In the genomic region with DNA sequence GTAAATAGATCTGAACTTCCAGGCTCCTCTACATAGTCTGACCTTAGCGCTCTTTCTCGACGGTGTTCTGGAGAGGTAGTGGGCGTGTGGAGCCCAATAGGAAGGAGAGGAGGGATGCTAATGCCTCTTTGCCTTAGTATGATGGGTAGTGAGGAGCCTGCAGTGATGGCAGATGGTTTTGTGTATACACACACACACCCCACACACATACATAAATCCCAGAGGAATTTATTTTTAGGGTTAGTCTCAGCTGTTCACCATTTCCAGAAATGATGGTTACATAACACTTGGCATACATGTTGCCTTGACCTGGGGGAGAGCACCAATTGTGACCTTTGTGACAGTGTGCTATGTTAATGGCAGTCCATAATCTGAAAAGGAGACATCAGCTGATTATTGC, we compare ENCODE assay signal across 14 mouse cellular contexts. TPM values are rescaled to one million over a fixed set of nuclear protein-coding genes. Genes with fewer than 3 reads are reported as not detected.
DNase-seq lines count a peak whose midpoint lies in the region; ATAC-seq and TF ChIP-seq lines count a peak whose summit lies in the region.
"Had no signal": no experiment of that assay in that cellular context is flagged by ENCODE, and none has a peak within 500 bp of the region (broad histone marks: within the 10 kb centered on the region; RNA-seq: fewer than 3 reads in every experiment).

No protein-coding gene starts in this region.

- TF ChIP-seq POLR2A in cortical plate, adult 2 months (IDR thresholded peaks at IDR 0.05; ENCODE audit: extremely low read depth, insufficient read depth, low read length) = no peak

- H3K36me3 ChIP-seq in liver, embryonic 11.5 days (ENCODE audit: control insufficient read depth, insufficient read depth, low read length) = peaks cover 7% of the 10 kb centered on the region; the same call in 1 of the 2 replicates

- 0 out of 2 replicates have a peak overlapping the region, but pooled peaks have one; percentile 7 for H3K27ac ChIP-seq in cortical plate, adult 2 months (ENCODE audit: insufficient read depth, low read length)
- peak overlapping the region; percentile 94 for H3K27ac ChIP-seq in liver, embryonic 11.5 days (ENCODE audit: low read depth, low read length)
- H3K27ac ChIP-seq: embryonic facial prominence, embryonic 13.5 days; midbrain, embryonic 12.5 days; neural tube, embryonic 13.5 days had no signal

- no peak overlapping the region for H3K4me3 ChIP-seq in cortical plate, adult 2 months (ENCODE audit: insufficient read depth, low read length)
- H3K4me3 ChIP-seq in liver, embryonic 11.5 days (ENCODE audit: low read depth, low read length) = no peak overlapping the region
- H3K4me3 ChIP-seq: embryonic facial prominence, embryonic 13.5 days; midbrain, embryonic 12.5 days; neural tube, embryonic 13.5 days had no signal

- WGBS in liver, embryonic 11.5 days = 68% methylated on average over 4 of the region's 4 CpGs

- H3K4me1 ChIP-seq in cortical plate, adult 2 months (ENCODE audit: control insufficient read depth, insufficient read depth, low read length) = peaks cover 6% of the 10 kb centered on the region
- peaks cover 40% of the 10 kb centered on the region for H3K4me1 ChIP-seq in liver, embryonic 11.5 days (replicated peaks; ENCODE audit: control insufficient read depth, insufficient read depth, low read length)

- no peak for TF ChIP-seq CTCF in cortical plate, adult 2 months (IDR thresholded peaks at IDR 0.05; ENCODE audit: extremely low read depth, insufficient read depth, low read length)

- ATAC-seq in liver, embryonic 11.5 days (replicated peaks; ENCODE audit: low FRiP score) = no peak
- ATAC-seq: hindbrain, embryonic 16.5 days had no signal

- peak; percentile 6 to 51 for DNase-seq in layer of hippocampus, adult 18-20 months (ENCODE audit: low spot score in 2 of 2)
- no peak for DNase-seq in layer of hippocampus, postnatal 10 days (ENCODE audit: low spot score in 2 of 2)
- peak; percentile 53 for DNase-seq in adipocyte (ENCODE audit: low spot score)
- DNase-seq in liver, embryonic 11.5 days (ENCODE audit: low spot score) = no peak
- DNase-seq in c-Kit-positive CD71-positive TER-119-positive erythroid progenitor cells, embryonic 14.5 days (ENCODE audit: low spot score) = no peak
- DNase-seq in embryo, embryonic 10.5 days (ENCODE audit: low spot score) = no peak
- DNase-seq in kidney, adult 11 months = no peak
- DNase-seq: kidney, postnatal 14 days; lung, adult 2 months had no signal

- no peaks in the 10 kb centered on the region for H3K27me3 ChIP-seq in liver, embryonic 11.5 days (replicated peaks; ENCODE audit: control insufficient read depth, insufficient read depth, low read length)
- H3K27me3 ChIP-seq: embryonic facial prominence, embryonic 13.5 days; midbrain, embryonic 12.5 days; neural tube, embryonic 13.5 days had no signal

- no peak overlapping the region for H3K9ac ChIP-seq in liver, embryonic 11.5 days (ENCODE audit: low read depth, low read length)
- H3K9ac ChIP-seq: embryonic facial prominence, embryonic 13.5 days; midbrain, embryonic 12.5 days; neural tube, embryonic 13.5 days had no signal

- H3K9me3 ChIP-seq in liver, embryonic 11.5 days (ENCODE audit: control insufficient read depth, low read length) = no peaks in the 10 kb centered on the region
- H3K9me3 ChIP-seq: embryonic facial prominence, embryonic 13.5 days; midbrain, embryonic 12.5 days; neural tube, embryonic 13.5 days had no signal

- peak overlapping the region; percentile 51 for H3K4me2 ChIP-seq in liver, embryonic 11.5 days
- H3K4me2 ChIP-seq: embryonic facial prominence, embryonic 13.5 days; midbrain, embryonic 12.5 days; neural tube, embryonic 13.5 days had no signal

RNA-seq across cellular contexts. Expression of a gene that starts 2.8 kb away (rescaled TPM):
- total RNA-seq in layer of hippocampus, adult 18-20 months (2021) = 10 to 100 TPM; 27.9 to 28.0 TPM
- total RNA-seq in layer of hippocampus, postnatal 10 days (2021) = 10 to 100 TPM; 23.4 to 23.9 TPM
- 23.5 and 24.8 TPM in 2 replicates for polyA plus RNA-seq in cortical plate, adult 2 months (2012; rRNA removed)
- 3.5 and 3.7 TPM in 2 replicates for polyA plus RNA-seq in liver, embryonic 11.5 days (2014; fragmentation: Nextera tagmentation; extraction: Ambion mirVana)

Comparison
In these comparisons a context has a peak if more than half of its experiments do, and no peak if none do; other contexts are left out.
1. DNase-seq: peak in layer of hippocampus, adult 18-20 months (2 of 2) and adipocyte (single experiment); none in layer of hippocampus, postnatal 10 days (0 of 2), liver, embryonic 11.5 days (single experiment), c-Kit-positive CD71-positive TER-119-positive erythroid progenitor cells, embryonic 14.5 days (single experiment), embryo, embryonic 10.5 days (single experiment) and kidney, adult 11 months (single experiment).